Mouse (Mus musculus) limb, embryonic 10.5 days (tissue): Measurements from ENCODE around the gene Rab22a. TPM values are rescaled to one million over a fixed set of nuclear protein-coding genes. Genes with fewer than 3 reads are reported as not detected.

ENCODE experiments used
- DNase-seq: peaks from one replicate; pipeline ENCODE4 v3.0.0-alpha.2; 2017; ENCODE audit warnings: low spot score
- H3K27ac ChIP-seq: fragments of 300-500 bp; sonication (generic); 2 replicates; pipeline ENCODE4 v1.5.1; 2016; ENCODE audit warnings: mild to moderate bottlenecking
- H3K27me3 ChIP-seq: fragments of 300-500 bp; sonication (generic); 2 replicates; pipeline ENCODE4 v1.6.1; 2016; ENCODE audit warnings: low read depth, mild to moderate bottlenecking; ENCODE audit not compliant: poor library complexity, severe bottlenecking
- H3K36me3 ChIP-seq: fragments of 300-500 bp; sonication (generic); 2 replicates; pipeline ENCODE4 v1.6.1; 2016; ENCODE audit warnings: mild to moderate bottlenecking, moderate library complexity
- H3K4me1 ChIP-seq: fragments of 300-500 bp; sonication (generic); 2 replicates; pipeline ENCODE4 v1.6.1; 2016
- H3K4me3 ChIP-seq: fragments of 300-500 bp; sonication (generic); 2 replicates; pipeline ENCODE4 v1.5.1; 2016; ENCODE audit warnings: mild to moderate bottlenecking, moderate library complexity
- H3K9me3 ChIP-seq: fragments of 300-500 bp; sonication (generic); replicated peaks from 2 replicates; pipeline ENCODE4 v1.6.1; 2016; ENCODE audit warnings: mild to moderate bottlenecking
- WGBS: fragments of 180-500 bp; shearing (Covaris S2); methylation state at CpG from one replicate; pipeline ENCODE4 v1.1.7; 2016; 5-methylcytosine and 5-hydroxymethylcytosine counted together
- polyA plus RNA-seq: library from polyadenylated mRNA; unstranded; fragments of >200 nt; fragmentation: Nextera tagmentation; extraction: Ambion mirVana; gene quantifications from 2 replicates; pipeline ENCODE4 v1.2.1, GENCODE M21; 2016

Rab22a gene
- polyA plus RNA-seq, 1 experiment from 2014 or later, result 28.4 TPM

DNA sequence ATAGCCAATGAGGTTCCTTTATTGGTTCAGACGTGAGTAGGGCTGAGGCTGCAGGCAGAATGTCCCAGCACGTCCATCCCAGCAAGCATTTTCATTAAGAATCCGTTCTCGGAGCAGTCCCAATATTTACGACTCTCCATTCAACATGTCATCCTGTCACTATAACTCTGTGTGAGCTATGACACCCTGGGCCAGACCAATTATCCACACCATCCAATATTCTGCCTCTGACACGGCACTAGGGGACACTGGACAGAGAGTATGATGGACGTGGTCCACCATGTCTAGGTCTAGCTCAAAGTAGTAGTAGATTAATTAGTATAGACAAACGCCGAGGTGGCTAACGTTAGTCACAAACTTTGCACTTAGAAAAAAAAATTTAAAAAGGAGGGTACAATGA, 9.8 kb upstream of the Rab22a start:
- Histone ChIP-seq H3K36me3 (peaks cover 31% of the 10 kb centered on the region), H3K4me3 (no peak overlapping the region), H3K4me1 (peaks cover 8% of the 10 kb centered on the region), H3K27me3 (no peaks in the 10 kb centered on the region), H3K9me3 (no peaks in the 10 kb centered on the region), H3K27ac (no peak overlapping the region)
- DNase-seq, result no peak
- 71% methylated on average over 10 of the region's 10 CpGs for WGBS

DNA sequence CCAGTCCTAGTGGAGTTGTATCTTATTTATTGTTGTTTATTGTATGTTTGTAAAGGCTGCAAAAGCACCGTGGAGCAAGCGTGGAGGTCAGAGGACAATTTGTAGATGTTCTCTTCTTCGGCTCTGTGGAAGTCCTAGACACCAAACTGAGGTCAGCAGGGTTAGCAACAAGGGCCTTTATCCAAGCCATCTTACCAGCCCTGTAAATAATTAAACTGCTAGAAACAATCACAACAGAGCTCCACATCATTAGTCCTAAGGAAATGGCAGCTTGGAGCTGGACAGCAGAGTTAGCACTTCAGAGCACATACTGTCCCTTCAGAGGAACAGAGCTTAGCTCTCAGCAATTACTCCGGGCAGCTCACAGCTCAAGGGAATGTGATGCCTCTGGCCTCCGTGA, 6.0 kb upstream of the Rab22a start:
- H3K27ac ChIP-seq, result no peak overlapping the region
- no peak for DNase-seq
- H3K9me3 ChIP-seq, result no peaks in the 10 kb centered on the region
- WGBS, result 75% methylated on average over 5 of the region's 5 CpGs
- H3K4me3 ChIP-seq, result no peak overlapping the region
- H3K4me1 ChIP-seq, result peaks cover 19% of the 10 kb centered on the region
- no peaks in the 10 kb centered on the region for H3K27me3 ChIP-seq
- peaks cover 17% of the 10 kb centered on the region for H3K36me3 ChIP-seq

DNA sequence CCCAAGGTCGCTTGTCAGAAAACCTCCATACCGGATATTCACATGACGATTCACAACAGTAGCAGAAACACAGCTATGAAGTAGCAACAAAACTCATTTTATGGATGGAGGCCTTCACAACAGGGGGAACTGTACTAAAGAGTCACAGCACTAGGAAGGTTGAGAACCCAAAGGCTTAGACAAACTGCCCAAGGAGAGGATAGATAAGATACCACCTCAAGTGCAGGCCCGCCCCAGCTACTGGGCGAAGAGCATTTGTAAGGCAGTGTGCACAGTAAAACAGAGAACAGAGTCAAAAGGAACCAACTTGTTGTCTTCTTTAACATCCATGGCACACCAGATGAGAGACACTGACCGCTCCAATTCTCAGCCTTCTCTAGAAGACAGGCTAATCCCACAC, 1.8 kb upstream of the Rab22a start:
- H3K36me3 ChIP-seq, result peaks cover 21% of the 10 kb centered on the region
- no peak overlapping the region for H3K4me3 ChIP-seq
- H3K4me1 ChIP-seq, result peaks cover 34% of the 10 kb centered on the region
- no peak overlapping the region for H3K27ac ChIP-seq
- no peak for DNase-seq
- H3K27me3 ChIP-seq, result no peaks in the 10 kb centered on the region
- H3K9me3 ChIP-seq, result no peaks in the 10 kb centered on the region
- 92% methylated on average over 6 of the region's 6 CpGs for whole genome bisulfite sequencing

DNA sequence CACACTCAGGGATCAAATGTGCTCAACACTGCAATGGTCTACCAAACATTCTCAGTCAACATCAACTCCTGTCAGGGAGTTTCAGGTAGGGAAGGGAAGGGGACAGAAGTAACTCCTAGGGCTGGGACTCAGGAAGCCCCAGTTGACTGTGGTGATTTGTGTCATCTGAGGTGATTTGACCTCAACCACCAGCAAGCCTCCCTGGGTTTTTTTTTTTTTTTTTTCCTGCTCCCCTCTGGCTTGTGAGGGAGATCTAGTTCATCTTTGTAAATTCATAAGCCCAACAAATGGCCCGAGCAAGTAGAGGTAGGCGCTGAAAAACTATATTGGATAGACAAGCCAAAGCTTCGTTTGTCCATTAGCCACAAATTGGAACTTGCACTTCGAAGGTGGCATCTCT, 1.0 kb upstream of the Rab22a start:
- H3K9me3 ChIP-seq, result no peaks in the 10 kb centered on the region
- H3K36me3 ChIP-seq, result peaks cover 29% of the 10 kb centered on the region
- peaks cover 34% of the 10 kb centered on the region for H3K4me1 ChIP-seq
- no peaks in the 10 kb centered on the region for H3K27me3 ChIP-seq
- no peak for DNase-seq
- H3K27ac ChIP-seq, result no peak overlapping the region
- peak overlapping the region; percentile 99 for H3K4me3 ChIP-seq
- WGBS, result 96% methylated on average over 4 of the region's 4 CpGs

DNA sequence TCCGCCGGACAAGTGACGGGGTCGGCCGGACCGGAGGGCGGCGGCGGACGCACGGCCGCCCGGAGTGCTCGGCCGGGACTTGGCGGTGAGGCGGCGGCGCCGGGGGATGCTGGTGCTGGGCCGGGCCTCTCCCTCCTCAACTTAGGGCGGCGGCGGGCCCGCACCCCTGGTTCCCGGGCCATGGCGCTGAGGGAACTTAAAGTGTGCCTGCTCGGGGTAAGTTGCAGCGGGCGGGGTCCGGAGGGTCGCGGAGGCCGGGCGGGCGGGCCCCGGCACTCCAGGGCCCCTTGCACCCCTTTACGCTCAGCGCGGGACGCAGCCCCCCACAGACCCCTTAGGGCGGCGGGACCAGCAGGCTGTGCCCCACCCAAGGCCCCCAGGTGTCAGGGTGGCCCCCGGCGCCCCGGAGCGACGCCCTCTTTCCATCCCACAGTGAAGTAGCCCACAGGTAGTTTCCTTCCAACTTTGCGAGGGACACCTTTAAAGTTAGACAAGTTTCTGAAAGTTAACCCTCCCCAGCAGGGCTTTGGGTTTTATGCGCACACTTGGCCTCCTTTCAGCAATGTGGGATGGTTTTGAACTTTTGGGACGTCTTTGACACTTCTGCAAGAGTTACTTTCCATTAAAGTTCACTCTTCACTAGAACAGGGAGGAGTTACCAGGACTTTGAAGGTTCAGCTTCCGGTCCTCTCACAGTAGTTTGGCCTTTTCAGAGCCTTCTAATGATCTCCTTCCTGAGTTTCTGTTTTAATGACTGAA, 545 bp downstream of the Rab22a start:
- H3K27me3 ChIP-seq, result no peaks in the 10 kb centered on the region
- peak overlapping the region; percentile 97 for H3K27ac ChIP-seq
- peak overlapping the region; percentile 99 for H3K4me3 ChIP-seq
- H3K36me3 ChIP-seq, result peaks cover 45% of the 10 kb centered on the region
- WGBS, result under 1% methylated on average over 51 of the region's 52 CpGs
- H3K9me3 ChIP-seq, result no peaks in the 10 kb centered on the region
- peaks cover 29% of the 10 kb centered on the region for H3K4me1 ChIP-seq
- no peak for DNase-seq

DNA sequence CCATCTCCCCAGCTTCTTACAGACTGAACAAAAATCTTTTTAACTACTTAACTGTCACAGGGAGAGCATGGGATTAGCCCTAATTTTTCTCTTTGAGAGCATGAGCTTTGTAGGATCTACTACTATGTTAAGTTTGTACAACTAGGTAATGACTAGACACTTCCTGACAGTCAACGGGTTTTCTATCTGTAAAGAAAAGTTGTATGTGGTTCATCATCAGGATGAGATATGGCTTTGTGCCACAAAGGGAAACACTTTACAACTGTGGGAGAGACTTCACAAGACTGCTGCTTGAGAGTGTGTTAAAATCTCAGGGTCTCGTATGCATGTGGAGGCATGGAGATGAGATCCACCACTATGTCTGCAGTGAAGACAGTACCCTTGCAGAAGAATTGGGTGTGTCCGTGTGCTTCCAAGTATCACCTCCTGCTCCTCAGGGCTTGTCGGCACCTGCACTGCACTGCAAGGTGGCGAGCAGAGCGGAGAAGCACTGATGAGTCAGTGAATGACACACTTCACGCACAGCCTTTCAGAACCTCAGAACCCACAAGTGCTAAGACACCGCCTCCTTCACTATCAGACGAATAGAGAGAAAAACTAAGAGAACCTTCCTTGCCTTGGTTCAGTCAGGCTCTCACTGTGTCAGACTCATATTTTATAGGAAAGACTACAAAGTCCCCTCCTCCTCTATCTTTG, 2.8 kb downstream of the Rab22a start:
- Histone ChIP-seq H3K27ac (no peak overlapping the region), H3K9me3 (no peaks in the 10 kb centered on the region), H3K4me3 (no peak overlapping the region), H3K27me3 (no peaks in the 10 kb centered on the region), H3K36me3 (peaks cover 65% of the 10 kb centered on the region), H3K4me1 (peaks cover 29% of the 10 kb centered on the region)
- DNase-seq, result no peak
- 93% methylated on average over 9 of the region's 9 CpGs for WGBS

DNA sequence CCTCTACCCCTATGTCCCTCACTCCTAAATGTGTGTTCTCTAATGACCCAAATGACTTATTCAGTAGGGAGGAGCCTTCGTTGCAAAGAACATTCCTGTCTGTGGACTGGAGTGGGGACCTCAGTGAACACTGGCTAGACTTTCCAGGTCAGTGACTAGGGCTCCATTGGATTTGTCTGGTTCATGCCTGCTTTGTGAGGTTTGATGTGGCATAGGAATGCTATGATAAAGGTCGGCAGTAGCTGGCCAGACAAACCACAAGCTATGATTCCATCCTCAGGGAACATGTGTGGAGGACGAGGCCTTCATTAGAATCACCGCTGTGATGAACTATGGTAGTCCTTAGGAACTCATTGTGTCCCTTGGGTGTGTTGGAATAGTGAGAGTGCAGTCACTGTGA, 5.2 kb downstream of the Rab22a start:
- Histone ChIP-seq H3K4me3 (no peak overlapping the region), H3K9me3 (no peaks in the 10 kb centered on the region), H3K27me3 (no peaks in the 10 kb centered on the region), H3K27ac (no peak overlapping the region), H3K36me3 (peaks cover 82% of the 10 kb centered on the region), H3K4me1 (peaks cover 8% of the 10 kb centered on the region)
- WGBS, result 95% methylated on average over 4 of the region's 4 CpGs
- DNase-seq, result no peak

DNA sequence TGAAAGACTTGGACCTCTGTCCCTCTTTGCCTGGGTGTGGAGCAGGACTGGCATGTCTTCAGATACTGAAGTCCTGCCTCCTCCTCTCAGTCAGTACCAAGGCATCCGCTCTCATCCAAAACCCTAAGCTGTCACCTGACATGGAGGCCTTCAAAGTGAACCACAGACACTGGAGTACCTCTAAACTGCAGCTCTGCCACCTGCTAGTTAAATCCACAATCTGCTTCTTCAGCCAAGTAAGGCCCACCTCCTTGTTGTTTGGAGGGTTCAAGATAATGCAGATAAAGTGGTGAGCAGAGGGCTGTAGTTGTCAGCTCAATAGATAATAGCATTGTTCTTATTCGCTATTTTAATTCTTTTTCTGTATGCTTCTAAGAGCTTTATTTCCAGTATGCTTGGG, 5.7 kb downstream of the Rab22a start:
- DNase-seq, result no peak
- no peak overlapping the region for H3K4me3 ChIP-seq
- WGBS, result 94% methylated on average over 2 of the region's 2 CpGs
- H3K9me3 ChIP-seq, result no peaks in the 10 kb centered on the region
- H3K27me3 ChIP-seq, result no peaks in the 10 kb centered on the region
- H3K36me3 ChIP-seq, result peaks cover 88% of the 10 kb centered on the region
- peaks cover 8% of the 10 kb centered on the region for H3K4me1 ChIP-seq
- H3K27ac ChIP-seq, result no peak overlapping the region

DNA sequence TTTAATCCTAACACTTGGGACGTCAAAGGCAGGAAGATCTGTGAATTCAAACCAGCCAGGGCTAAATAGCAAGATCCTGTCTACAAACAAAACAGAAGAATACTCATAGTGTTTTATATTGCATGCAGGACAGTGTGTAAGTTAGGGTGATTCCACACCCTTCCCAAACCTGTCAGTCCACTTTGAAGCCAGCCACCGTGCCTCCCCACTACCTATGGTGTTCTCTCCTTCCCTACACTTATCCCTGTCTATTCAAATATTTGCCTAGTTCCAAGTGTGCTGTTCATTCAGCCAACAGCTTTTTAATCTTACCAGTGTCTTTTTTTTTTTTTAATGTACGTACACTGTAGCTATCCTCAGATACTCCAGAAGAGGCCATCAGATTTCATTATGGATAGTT, 7.3 kb downstream of the Rab22a start:
- Histone ChIP-seq H3K27me3 (no peaks in the 10 kb centered on the region), H3K4me3 (no peak overlapping the region), H3K4me1 (no peaks in the 10 kb centered on the region), H3K36me3 (peaks cover 83% of the 10 kb centered on the region), H3K9me3 (no peaks in the 10 kb centered on the region), H3K27ac (no peak overlapping the region)
- WGBS, result 96% methylated on average over 3 of the region's 3 CpGs
- no peak for DNase-seq

DNA sequence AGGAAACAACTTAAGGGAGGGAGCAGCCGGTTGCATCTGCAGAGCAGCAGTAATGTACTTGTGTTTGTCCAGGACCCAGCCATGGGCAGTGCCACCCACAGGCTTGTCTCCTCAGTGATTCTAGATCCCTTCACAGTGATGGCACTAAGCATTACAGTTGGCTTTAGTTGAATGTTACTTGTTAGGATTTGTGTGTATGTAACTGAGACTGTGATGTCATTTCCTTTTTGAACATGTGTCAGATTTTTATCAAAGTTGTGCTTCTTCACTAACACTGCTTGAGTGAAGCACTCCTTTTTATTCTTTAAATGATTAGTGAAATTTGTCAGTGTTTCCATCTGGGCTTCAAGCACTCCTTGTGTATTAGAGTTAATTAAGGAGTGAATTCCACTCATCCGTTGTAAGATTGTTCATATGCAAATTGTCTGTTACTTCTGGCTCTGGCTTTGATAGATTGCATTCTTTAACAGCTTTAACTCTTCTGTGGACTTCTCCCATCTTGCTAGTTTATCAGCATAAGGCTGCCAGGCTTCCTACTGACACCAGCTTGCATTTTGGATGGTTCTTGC, 12.9 kb downstream of the Rab22a start:
- no peak overlapping the region for H3K4me3 ChIP-seq
- no peak overlapping the region for H3K27ac ChIP-seq
- no peaks in the 10 kb centered on the region for H3K27me3 ChIP-seq
- no peaks in the 10 kb centered on the region for H3K4me1 ChIP-seq
- H3K9me3 ChIP-seq, result no peaks in the 10 kb centered on the region
- H3K36me3 ChIP-seq, result peaks cover 62% of the 10 kb centered on the region
- DNase-seq, result no peak
- WGBS, result 81% methylated on average over 2 of the region's 2 CpGs

DNA sequence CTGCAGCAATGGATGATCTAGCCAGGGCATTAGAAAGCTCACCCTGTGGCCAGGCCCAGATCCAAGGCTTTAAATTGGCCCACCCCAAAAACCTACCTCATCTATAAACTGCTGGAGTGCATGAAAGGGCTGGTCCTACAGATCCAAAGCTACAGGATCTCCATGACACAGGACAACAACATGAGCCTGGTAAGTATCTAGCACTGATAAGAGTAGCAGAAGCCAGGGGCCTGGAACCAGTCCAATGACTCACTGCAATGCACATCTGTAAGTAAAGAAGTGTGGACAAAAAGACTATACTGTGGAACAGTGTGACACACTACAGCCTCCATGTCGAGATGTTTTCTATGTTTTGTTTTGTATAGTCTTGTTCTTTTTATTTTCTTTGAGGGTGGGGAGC, 13.9 kb downstream of the Rab22a start:
- Histone ChIP-seq H3K27ac (no peak overlapping the region), H3K36me3 (peaks cover 53% of the 10 kb centered on the region), H3K4me1 (no peaks in the 10 kb centered on the region), H3K9me3 (no peaks in the 10 kb centered on the region), H3K4me3 (no peak overlapping the region), H3K27me3 (no peaks in the 10 kb centered on the region)
- no peak for DNase-seq
- 90% methylated on average over 1 of the region's 1 CpGs for WGBS

DNA sequence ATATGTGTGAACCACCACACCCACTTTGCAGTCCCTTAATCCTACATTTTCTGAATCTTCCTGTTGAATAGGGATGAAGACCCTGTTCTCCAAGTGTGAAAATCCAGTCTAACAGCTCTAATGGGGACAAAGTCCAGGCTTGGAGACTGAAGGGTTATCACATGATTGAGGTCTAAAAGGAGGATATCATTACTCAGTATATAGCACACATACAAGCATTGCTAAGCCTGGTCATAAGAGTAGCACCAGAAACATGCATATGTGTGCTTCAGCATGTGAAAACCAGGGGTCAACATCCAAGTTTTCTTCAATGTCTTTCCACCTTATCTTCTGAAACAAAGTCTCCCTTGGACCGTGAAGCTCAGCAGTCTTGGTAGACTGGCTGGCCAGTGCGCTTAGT, 19.0 kb downstream of the Rab22a start:
- Histone ChIP-seq H3K4me3 (no peak overlapping the region), H3K9me3 (no peaks in the 10 kb centered on the region), H3K4me1 (no peaks in the 10 kb centered on the region), H3K27ac (no peak overlapping the region), H3K27me3 (no peaks in the 10 kb centered on the region), H3K36me3 (peaks cover 32% of the 10 kb centered on the region)
- DNase-seq, result no peak
- 91% methylated on average over 2 of the region's 2 CpGs for WGBS

DNA sequence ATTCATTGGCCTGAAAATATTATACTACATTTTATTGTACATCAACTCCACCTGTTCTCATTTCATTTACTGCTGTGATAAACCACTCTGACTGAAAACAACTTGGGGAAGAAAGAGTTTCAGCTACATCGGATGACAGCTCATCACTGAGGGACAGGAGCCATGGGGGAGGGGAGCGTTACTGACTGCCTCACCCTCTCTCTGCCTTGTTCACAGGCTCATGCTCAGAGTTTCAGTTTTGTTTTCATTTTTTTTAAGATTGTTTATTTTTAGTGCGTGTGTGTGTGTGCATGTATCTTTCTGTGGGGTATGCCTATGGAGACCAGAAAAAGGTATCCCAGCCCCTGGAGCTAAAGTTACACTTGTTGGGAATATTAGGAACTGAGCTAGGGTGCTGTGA, 19.7 kb downstream of the Rab22a start:
- DNase-seq, result no peak
- 80% methylated on average over 3 of the region's 3 CpGs for WGBS
- no peaks in the 10 kb centered on the region for H3K27me3 ChIP-seq

More for the DNA sequence above, 19.7 kb downstream of the Rab22a start:
- Histone ChIP-seq H3K4me3 (no peak overlapping the region), H3K9me3 (no peaks in the 10 kb centered on the region), H3K27ac (no peak overlapping the region), H3K36me3 (peaks cover 31% of the 10 kb centered on the region), H3K4me1 (no peaks in the 10 kb centered on the region)
